Mouse (Mus musculus): ENCODE measurements at regions not wholly inside any gene's neighbourhood (a gene's known extent, or its start where the extent isn't known, plus 50 kb on each side); places are given as distances from the start of the nearest gene placed in this dataset.

DNA sequence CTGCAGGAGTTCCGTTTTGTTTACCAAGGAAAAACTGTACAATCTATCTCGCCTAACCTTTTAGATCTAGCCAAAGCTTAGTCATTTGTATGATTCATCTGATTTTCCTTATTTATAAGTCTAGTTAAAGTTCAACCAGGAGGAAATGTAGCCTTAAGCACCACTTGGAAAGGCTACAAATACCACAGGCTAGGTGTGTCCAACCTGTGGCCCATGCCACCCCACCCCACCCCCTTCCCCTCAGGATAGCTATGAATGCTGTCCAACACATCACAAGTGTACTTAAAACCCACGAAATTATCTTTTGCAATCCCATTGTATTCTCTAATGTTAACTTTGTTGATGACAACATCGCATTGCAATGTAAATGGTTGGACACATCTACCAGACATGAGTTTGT lies 102.9 kb upstream of the Klf14 start:
- no peak for DNase-seq (ENCODE audit: low spot score in 2 of 2)

DNA sequence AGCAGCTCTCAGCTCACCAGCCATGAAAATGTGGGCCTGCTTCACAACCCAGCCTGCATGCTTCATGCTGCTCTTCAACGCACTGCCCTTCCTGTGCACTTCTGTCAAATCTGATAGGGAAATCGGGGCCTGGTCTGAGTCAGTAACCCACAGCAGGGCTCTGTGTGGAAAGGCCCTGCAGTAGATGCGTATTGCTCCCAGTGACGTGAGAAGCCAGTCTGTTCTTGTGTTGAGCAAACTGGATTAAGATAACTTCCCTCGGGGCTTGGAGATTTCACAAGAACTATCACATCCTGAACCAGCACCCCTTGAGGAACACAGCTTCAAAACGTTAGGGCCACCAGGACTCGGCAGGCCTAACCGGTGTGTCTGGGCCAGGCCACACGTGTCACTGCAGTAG lies 106.5 kb upstream of the Klf14 start:
- DNase-seq (ENCODE audit: low spot score in 2 of 2) = no peak

DNA sequence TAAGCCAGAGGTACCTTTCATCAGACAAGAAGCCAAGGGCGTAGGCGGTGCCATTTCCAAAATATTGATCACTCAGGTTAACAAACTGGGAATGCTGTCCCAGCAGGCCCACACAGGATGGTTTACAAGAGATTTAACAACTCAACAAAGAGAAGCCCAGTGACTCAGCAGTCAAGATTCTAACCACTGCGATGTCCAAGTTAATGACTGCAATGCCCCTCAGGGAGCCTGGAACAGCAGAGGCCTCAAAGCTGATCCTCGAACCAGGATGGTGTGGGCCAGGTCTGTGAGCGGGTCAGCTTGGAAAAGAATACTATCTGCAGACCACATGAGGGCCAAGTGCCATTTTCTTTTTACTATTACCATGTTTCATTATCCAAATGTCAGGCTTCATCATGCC lies 108.0 kb upstream of the Klf14 start:
- no peak for DNase-seq (ENCODE audit: low spot score in 2 of 2)

DNA sequence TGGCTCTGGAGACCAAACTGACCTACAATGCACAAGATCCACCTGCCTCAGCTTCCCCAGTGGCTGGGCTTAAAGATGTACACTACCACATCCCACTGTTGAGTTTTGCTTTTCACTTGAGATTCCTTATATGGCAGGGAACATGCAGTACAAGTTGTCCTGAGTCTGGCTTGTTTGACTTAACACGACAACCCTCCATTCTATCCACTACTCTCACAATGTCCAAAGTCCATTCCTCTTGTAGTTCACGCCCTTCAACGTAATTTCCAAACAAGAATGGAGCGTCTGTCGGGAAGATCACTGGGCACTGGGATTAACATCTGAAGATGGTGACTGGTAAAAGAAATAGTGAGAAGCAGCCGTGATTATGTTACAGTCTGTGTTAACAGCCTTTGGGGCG lies 108.6 kb upstream of the Klf14 start:
- DNase-seq (ENCODE audit: low spot score in 2 of 2) = no peak

DNA sequence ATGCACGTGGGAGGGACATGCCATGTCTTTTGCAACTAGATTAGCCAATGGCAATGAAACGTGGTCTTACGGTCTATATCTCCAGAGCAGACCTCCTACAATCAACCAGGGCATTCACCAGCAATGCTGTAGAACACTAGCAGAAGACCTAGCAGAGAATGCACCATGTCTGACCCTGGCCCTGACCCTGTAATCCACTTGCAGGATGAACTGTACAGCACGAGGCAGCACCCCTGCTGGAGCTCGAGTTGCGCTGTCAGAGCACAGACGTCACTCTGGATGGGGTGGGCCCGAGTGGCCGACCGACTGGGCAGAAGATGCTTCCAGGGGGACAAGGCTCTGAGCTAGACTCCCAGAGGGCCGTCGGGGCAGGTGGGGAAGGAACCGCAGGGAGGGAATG lies 110.4 kb upstream of the Klf14 start:
- no peak for DNase-seq (ENCODE audit: low spot score in 2 of 2)

DNA sequence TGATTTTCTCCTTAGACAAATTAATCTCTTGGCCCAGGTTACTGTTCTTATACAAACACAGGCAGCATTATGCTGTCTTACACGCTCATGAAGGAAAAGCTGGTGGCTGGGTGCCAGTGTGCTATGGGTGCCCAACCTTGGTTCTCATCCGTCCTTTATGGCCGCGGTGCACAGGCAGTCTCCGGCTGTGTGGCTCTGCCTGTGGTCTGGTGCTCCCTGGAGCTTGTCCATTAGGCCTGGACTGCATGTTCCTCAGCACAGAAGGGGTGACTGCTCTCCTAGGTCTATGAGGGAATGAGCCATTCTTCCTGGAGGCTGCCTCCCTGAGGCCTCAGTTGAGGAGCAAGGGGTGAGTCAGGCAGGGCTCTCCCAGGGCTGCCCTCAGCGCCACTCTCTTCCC lies 111.7 kb upstream of the Klf14 start:
- no peak for DNase-seq (ENCODE audit: low spot score in 2 of 2)

DNA sequence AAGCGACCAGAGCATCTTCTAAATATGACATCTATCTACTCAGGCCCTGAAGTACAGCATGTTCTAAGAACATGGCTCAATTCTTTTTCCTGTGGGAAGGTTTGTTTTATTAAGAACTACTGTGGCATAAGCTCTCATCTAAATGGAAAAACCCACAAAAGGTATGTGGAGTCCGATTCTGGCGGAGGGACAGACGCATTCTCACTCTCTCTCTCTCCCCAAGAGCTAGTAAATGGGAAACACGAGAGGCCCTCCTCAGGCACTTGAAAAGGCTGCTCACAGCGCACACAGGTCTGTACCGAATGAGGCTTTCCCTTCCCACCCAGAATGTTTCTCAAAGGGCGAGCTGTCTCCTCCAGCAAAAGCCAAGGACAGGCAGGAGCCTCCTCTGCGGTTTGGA lies 112.1 kb upstream of the Klf14 start:
- no peak for DNase-seq (ENCODE audit: low spot score in 2 of 2)

DNA sequence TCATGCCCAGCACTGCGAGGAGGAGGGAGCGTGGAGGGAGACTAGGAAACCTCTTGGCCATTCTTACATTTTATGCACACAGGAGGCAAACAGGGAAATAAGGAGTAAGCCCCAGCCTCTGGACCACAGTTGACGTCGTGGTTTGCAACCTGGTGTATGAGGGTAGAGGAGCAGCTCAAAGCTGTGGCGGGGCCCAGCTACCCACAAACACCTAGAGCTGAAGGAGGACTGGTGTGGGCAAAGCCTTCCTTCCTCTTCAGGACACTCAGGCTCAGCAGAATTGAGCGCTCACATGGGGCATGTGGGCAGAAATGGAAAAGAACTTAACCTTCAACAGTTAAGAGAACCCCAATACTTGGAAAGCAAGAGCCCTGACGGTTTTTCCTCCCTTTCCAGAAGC lies 113.2 kb upstream of the Klf14 start:
- no peak for DNase-seq (ENCODE audit: low spot score in 2 of 2)

DNA sequence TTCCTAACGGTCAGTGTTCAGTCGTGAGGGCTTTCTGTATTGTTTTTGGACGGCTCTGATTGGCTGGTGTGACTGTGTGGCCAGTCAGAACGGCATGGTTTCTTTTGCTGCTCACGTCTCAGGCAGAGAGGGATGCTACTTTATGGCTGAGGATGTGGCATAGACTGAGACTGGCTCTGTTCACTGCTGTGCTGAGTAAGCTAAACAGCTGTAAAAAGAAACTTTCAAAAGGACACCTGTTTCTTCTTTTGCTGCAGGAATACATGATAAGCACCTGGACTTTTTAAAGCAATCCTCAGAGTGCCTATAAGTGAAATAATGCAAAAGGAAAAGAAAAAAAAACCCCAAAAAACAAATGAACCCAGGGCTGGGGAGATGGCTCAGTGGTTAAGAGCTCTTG lies 113.7 kb upstream of the Klf14 start:
- no peak for DNase-seq (ENCODE audit: low spot score in 2 of 2)

DNA sequence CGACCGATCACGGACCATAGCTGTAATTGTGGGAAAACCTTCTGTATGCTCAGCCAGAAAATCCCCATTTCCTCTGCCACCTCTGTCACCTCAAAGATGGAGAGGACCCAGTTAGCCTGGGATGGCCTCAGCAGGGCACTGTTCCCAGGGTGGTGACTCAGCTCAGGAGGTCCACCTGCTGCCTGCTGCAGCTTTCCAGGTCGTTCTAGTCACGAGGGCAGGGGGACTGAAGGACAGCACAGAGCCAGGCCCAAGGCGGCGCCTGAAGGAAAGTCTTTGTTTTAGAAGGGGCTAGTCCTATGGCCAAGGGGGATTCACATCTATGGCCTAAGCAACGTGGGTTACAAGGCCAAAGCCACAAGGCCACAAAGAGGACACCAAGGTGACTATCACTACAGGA lies 114.5 kb upstream of the Klf14 start:
- DNase-seq (ENCODE audit: low spot score in 2 of 2) = no peak

DNA sequence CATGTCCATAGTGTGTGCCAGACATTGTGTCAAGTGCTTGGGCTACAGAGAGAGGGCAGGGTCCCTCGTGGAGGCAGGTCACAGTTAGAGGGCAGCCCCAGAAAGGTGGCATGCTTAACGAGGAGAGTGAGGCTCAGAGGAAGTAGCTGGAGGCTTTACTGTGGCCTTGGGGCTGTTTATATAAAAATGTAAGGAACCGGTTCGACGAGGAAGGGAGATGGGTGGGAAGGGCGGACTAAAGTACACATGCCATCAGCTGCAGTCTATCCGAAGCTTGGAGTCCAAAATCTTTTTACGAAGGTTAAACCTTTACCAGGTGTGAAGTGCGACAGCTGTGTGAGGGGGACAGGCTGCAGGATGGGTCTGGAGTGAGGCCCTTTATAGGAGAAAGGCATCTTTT lies 115.5 kb upstream of the Klf14 start:
- DNase-seq (ENCODE audit: low spot score in 2 of 2) = no peak

DNA sequence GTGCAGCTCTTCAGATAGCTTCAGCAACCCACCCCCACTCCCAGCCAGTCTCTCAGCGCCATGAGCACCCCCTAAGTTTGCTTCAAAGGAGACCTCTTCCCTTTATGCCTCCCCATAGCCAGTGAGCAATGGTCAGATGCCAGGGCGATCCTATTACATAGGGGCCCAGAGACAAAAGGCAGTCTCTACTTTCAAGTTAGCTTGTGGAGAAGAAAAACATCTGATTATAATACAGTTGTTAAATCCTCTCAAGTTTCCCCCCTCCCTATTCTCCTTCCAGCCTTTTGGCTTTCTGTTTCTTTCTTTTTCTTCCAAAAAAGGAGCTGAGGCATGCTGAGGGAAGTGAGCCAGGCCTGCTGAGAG lies 116.3 kb upstream of the Klf14 start:
- no peak for DNase-seq (ENCODE audit: low spot score in 2 of 2)

DNA sequence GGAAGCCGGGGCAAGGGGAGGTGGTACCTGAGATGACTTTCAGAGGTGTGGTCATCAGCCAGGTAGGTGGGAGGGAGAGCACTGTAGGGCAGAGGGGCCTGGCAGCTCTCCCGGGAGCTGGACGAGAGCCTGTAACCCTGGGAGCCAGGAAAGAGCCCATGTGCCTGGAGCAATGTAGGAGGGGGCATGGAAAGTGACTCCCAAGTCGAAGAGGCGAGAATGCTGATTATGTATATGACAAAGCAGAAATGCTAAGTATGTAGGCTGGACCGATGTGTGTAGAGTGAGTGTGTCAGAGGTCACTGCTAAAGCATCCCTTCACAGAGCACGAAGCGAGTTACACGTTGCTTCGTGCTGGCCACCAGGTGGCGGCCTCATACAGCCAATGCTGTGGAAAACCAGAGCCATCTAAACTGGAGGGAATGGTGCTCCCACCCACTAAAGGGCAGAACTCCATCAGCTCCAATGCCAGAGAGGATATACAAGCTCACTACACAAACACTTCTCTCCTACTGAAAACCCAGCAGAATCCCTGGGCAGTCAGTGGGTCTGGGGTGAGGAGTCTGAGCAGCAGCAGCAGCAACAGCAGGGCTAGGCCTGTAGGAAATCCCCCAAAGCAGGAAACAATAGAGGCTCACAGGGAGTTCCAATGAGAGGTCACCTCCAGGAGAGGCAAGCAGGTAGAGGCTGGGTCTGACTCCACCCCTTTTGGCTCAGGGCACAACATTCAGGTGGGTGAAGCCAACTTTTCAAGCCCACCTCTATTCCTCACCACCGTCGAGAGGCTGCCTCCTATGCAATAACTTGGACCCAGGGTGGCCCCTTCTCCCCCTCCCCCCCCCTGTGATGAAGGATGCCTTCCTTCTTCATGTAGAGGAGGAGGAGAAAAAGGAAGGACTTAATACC lies 116.9 kb upstream of the Klf14 start:
- DNase-seq (ENCODE audit: low spot score in 2 of 2) = peak; percentile 80 to 87

DNA sequence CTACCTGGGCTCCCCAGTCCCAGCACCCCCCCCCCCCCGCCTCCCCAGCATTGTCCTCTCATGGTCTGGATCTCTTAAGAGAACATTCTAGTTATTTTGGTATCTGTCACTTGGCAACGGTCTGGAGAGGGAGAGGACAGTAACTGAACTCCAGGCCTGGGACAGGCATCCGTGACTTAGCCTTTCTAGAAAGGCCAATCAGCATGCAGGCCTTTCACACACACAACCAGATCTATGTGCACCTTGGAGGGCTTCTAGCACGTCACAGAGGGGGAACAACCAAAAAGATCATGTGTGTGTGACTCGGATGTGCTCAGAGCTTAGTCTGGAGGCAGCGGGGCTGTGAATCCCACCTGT lies 117.6 kb upstream of the Klf14 start:
- DNase-seq (ENCODE audit: low spot score in 2 of 2) = no peak

DNA sequence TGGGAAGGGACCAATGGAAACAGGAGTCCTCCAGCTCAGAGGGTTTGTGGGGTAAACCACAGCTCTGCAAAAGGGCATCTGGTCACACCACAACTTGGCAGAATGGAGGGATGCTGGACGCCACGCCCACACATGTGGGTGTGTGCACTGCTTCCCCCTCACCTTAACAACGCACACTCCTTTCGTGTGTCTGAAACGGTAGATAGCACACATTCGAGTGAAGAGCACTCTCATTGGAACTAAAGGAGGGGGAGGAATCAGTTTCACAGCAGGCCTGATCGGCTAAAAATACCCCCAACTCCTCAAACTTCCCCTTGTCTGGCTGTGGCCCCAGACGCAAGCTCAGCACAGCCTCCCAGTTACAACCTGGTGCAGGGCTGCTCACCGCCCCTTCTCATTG lies 118.3 kb upstream of the Klf14 start:
- DNase-seq (ENCODE audit: low spot score in 2 of 2) = peak in 1 of 2 experiments; percentile 56

DNA sequence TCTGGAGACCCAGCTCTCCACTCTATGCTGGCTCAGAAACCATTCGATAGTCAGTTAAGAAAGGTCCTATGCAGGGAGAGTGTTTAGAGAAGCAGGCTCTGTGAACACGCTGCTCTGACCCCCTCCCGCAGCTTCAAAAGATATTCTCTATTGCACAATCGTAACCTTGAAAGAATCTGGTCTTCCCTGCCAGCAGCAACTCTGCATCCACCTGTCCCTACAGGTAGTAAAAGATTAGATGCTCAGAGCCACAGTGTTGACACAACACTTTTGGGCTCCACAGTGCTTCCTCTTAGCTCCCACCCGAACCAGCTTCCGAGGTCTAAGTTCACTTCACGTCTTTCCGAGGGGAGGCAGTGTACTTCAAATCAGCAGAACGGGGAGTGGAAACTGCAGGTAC lies 118.9 kb upstream of the Klf14 start:
- no peak for DNase-seq (ENCODE audit: low spot score in 2 of 2)

DNA sequence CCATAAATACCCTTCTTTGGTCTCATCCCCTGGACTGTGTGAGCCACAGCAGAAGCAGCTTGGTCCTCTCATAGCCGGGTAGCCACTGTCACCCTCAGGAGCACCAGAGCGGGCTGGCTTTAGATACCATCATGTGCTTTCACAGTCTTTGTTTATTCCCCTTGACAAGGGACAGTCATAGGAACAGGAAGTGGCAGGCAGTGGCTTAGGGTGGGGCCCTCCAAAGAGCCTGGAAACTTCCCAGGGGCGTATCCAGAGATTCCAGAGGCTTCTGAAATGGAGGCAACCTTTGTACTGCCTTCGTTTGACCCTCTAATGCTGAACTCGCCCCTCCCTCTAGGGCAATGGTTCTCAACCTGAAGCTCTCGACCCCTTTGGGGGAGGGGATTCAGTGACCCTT lies 119.5 kb upstream of the Klf14 start:
- no peak for DNase-seq (ENCODE audit: low spot score in 2 of 2)

DNA sequence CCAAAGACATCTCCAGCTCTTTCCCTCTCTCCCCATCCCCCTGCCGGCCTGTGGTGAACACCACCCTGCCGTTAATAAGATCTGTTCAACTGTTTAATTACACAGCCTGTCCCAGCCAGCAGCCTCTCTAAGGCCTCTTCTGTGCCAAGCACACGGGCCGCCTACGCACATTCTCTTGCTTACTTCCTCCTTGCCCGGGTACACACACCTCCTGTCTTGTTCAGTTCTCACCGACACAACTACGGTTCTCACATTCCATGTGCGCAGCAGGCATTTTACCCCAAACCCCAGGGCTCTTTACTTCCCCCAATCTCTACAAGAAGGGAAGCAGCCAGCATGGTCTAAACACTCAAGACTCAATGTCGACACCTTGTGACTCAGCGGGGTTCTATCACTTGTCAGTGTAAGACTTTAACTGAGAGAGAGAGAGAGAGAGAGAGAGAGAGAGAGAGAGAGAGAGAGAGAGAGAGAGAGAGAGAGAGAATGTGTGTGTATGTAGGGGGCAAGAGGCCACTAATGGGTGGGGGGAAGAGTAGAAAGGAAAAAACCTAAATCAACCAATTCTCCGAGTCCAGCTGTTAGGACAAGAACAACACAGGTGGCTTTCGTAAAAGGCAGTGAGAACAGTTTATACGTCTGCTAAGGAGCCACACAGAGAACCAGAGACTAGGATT lies 120.8 kb upstream of the Klf14 start:
- peak in 1 of 2 experiments; percentile 58 for DNase-seq (ENCODE audit: low spot score in 2 of 2)

DNA sequence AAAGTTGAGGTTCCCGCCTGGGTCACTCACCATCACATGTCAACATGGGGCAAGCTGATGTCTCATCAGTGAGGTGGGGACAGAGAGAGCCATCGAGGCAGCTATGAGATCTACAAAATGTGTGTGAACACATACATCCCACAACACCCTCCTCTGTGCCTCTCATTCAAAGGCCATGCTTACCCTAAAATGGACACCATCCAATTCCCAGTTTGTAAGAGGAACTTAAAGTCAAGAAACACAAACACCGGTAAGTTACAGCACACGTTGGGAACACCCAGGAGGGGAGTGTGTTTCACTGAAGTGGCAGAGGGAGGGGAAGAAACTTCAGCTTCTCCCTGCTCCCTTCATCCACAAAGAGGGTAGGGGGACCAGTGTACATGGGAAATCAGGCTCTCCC lies 121.4 kb upstream of the Klf14 start:
- DNase-seq (ENCODE audit: low spot score in 2 of 2) = no peak

DNA sequence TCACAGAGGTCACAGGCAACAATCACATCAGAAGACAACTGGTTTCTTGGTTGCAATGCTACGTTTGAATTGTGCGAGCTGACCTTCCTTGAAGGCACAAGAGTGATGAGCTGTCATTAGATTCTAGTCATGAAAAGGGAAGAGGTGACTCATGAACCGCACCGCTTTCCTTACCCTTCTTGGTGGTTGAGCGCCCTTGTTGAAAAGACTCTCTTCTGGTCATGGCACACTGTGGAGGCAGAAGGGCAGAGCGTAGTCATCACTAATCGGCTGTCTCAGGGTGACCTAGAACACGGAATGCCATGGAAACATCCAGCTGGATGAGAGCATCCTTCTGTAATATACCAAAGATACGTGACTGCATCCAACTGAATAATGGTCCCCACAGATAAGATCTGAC lies 121.8 kb upstream of the Klf14 start:
- no peak for DNase-seq (ENCODE audit: low spot score in 2 of 2)

DNA sequence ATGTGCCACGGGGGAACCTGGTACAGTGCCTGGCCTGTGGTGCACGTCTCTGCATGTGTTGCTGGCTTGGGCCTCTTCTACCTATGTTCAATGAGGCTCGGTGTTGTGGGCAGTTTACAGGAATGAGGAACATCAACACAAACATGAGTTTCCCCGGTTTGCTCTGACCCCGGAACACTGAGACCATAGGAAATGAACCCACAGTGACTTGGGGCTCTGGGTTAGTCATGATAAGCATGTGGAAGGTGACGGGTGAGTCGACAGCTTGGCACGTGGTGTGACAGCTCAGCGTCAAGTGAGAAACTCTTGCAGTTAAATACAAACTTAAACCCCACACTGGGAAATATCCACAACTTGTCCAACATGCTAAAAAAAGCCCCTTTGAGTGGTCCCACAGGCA lies 122.4 kb upstream of the Klf14 start:
- no peak for DNase-seq (ENCODE audit: low spot score in 2 of 2)

DNA sequence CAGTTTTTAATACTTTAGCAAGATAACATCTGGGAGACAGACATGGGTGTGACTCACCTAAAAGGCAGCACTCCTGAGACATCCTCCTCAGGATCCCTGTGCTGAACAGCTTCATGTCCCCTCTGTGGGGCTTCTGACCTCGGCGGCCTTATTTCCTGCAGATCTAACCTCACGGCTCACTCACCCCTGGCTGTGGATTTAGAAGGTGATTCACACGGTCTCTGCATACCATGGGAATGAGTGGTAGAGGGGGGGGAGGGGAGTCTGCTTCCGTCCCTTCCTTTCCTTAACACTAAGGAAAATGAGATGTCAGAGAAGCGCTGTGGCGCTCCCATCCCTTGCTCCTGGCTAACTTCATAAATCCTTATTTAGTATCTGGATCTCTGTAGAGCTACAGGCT lies 123.1 kb upstream of the Klf14 start:
- no peak for DNase-seq (ENCODE audit: low spot score in 2 of 2)

DNA sequence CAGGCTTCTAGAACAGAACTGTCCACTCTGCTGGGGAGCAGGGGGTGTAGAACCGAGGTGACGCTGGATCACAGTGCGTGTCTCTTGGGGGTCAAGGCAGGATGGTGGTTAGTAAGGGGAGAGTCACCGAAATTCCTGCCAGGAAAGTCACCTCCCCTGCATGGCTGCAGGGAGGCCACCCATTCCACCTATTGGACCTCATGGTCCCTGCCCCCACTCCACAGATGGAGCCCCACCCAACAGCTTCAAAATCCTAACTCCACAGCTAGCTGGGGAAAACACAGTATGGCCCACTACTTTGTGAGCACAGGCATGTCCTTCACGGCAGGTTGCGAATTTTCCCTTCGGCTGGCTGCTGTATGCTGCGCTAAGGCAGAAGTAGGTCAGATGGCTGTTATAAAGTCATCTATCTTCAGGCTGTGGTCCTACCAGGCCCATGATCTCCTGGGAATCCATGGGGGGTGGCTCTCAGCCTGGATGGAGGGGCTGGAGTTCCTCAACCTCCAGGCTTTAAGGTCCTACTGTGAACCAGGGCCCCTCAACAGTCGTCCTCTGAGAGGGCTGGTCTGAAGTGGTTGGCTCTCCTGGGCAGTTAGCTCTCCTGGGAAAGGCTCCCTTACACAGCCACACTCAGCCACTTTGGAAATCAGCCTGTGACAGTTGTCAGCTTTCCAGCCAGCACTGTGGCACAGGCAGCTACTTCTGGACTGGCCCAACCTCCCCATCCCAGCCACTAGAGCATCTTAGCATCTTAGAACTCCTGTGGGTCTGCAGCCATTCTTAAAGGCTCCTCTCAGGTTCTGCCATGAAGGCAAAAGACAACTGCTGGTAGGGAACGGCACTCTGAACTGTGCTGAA lies 124.0 kb upstream of the Klf14 start:
- DNase-seq (ENCODE audit: low spot score in 2 of 2) = peak in 1 of 2 experiments; percentile 68

Data from right cerebral cortex, postnatal 10 days (tissue).